Mouse (Mus musculus) embryo, embryonic 11 days (tissue): Measurements from ENCODE around the gene Clec3a.

ENCODE experiments used
- DNase-seq: peaks from one replicate; pipeline ENCODE4 v3.0.0-alpha.2; 2015

Gene Clec3a

GRCm38 (mm10) chr8:114417786-114418185 lies at the start of gene Clec3a:
Gene Clec3a, plus strand, starts transcription at chr8:114418086.
- DNase-seq: no peak

GRCm38 (mm10) chr8:114369038-114369976 lies 48.6 kb upstream of the Clec3a start:
- peak; percentile 80 for DNase-seq

GRCm38 (mm10) chr8:114374390-114374789 lies 43.5 kb upstream of the Clec3a start:
- no peak for DNase-seq

GRCm38 (mm10) chr8:114384189-114384588 lies 33.7 kb upstream of the Clec3a start:
- DNase-seq: no peak

- DNase-seq: no peak
Measured at GRCm38 (mm10) chr8:114387494-114387893, 30.4 kb upstream of the Clec3a start.

- peak; percentile 16 for DNase-seq
Measured at GRCm38 (mm10) chr8:114390465-114391254, 27.2 kb upstream of the Clec3a start.

GRCm38 (mm10) chr8:114398326-114398725 lies 19.6 kb upstream of the Clec3a start:
- no peak for DNase-seq

- no peak for DNase-seq
Measured at GRCm38 (mm10) chr8:114399273-114399672, 18.6 kb upstream of the Clec3a start.

- DNase-seq: no peak
Measured at GRCm38 (mm10) chr8:114401679-114402078, 16.2 kb upstream of the Clec3a start.

- no peak for DNase-seq
Measured at GRCm38 (mm10) chr8:114411421-114411820, 6.5 kb upstream of the Clec3a start.

- no peak for DNase-seq
Measured at GRCm38 (mm10) chr8:114418486-114418885, 600 bp downstream of the Clec3a start.

GRCm38 (mm10) chr8:114418904-114419303 lies 1.0 kb downstream of the Clec3a start:
- no peak for DNase-seq

GRCm38 (mm10) chr8:114421544-114421943 lies 3.7 kb downstream of the Clec3a start:
- DNase-seq: no peak

- peak; percentile 67 for DNase-seq
Measured at GRCm38 (mm10) chr8:114438236-114438635, 20.4 kb downstream of the Clec3a start.

- peak; percentile 96 for DNase-seq
Measured at GRCm38 (mm10) chr8:114439334-114440204, 21.7 kb downstream of the Clec3a start, which contains the start of gene Wwox. Gene Wwox, plus strand, starts transcription at chr8:114439655.

- peak; percentile 37 for DNase-seq
Measured at GRCm38 (mm10) chr8:114440205-114440589, 22.3 kb downstream of the Clec3a start.

- DNase-seq: peak; percentile 55
Measured at GRCm38 (mm10) chr8:114441616-114442015, 23.7 kb downstream of the Clec3a start.

GRCm38 (mm10) chr8:114446884-114447283 lies 29.0 kb downstream of the Clec3a start:
- DNase-seq: no peak

- DNase-seq: no peak
Measured at GRCm38 (mm10) chr8:114452278-114452677, 34.4 kb downstream of the Clec3a start.

GRCm38 (mm10) chr8:114452781-114453221 lies 34.9 kb downstream of the Clec3a start:
- DNase-seq: peak; percentile 91

GRCm38 (mm10) chr8:114455302-114455701 lies 37.4 kb downstream of the Clec3a start:
- no peak for DNase-seq

GRCm38 (mm10) chr8:114455953-114456352 lies 38.1 kb downstream of the Clec3a start:
- DNase-seq: no peak
